Mouse (Mus musculus): ENCODE results near the gene Hnf4a.

Gene Hnf4a

GRCm38 (mm10) chr2:163593636-163594282, 87.2 kb downstream of the Hnf4a start:
- no peak for DNase-seq (ENCODE audit: low spot score)

GRCm38 (mm10) chr2:163595119-163595518, 88.5 kb downstream of the Hnf4a start:
- no peak for DNase-seq (ENCODE audit: low spot score)

DNA sequence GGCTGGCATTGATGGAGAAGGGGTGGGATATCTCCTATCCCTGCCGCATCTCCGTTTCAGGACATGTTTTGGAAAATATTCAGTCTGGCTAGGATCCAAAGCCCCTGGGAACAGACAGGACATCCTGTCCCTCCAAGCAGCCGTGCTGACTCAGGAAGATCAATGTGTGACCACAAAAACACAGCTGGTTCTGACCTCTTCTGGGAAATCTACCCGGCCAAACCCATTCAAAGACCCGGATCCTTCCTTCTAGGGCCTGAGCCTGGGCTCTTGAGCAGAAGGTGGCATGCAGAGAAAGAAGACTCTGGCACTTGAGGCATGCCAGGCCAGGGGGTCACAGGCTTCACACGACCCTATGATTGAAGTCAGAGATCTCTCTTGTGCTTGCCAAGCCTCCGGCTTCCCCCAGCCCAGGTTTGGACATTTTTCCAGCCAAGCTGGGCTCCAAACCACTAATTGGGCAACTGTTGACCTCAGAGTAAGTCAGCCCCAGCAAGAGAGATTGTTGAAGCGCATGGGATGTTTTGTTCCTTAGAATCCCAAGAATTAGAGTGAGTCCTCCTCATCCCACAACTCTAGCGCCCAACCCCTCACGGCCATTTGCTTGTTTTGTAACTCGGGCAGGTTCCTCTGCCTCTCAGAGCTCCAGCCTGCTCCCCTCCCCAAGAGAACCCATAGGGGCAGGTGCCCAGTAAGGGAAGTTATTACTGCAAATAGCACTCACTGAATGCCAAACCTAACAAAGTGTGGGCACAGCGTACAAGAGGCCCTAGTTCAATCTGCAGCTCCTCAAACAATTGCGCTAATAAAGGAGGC, 89.7 kb downstream of the Hnf4a start:
- no peak for DNase-seq (ENCODE audit: low spot score)

DNA sequence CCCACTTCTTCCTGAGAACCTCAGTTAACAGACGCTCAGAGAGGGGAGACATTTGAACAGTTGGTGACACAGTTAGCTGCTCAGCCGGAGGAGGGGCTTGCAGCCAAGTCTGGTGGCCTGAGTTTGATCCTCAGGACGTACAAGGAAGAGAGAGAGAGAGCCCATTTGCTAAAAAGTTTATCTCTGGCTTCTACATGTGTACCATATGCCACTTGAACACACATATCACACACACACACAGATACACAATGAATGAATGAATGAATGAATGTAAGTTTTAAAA, 90.2 kb downstream of the Hnf4a start:
- no peak for DNase-seq (ENCODE audit: low spot score)

DNA sequence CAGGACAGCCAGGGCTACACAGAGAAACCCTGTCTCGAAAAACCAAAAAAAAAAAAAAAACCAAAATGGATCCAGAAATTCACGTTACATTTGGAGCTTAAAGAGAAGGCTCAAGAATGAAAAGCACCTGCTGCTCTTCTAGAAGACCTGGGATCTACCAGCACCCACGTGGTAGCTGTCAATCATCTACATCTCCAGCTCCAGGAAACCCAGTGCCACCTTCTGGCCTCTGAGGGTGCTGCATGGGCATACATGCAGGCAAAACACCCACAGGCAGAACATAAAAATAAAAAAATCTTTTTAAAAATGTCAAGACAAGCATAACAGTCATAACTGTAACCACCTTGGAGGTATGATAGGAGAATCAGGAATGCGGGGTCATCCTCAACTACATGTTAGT, 91.1 kb downstream of the Hnf4a start:
- DNase-seq (ENCODE audit: low spot score) = no peak

GRCm38 (mm10) chr2:163599226-163599625, 92.6 kb downstream of the Hnf4a start:
- no peak for DNase-seq (ENCODE audit: low spot score)

DNA sequence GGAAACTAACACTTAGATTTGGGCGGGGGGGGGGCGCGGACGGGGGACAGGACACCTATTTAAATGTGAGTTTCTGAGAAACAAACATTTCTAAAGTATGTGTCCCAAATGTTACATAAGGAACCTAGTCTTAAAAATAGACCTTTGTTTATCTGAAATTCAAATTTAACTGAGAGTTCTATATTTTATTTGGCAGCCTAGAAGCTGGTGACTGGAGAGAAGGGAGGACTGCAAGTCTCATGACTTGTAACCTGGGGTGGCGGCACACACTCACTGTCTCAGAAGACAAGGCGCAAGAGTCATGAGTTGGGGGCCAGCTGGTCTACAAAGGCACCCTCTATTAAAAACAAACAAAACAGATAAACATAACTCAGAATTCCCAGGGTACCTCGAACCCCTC, 94.5 kb downstream of the Hnf4a start:
- no peak for DNase-seq (ENCODE audit: low spot score)

DNA sequence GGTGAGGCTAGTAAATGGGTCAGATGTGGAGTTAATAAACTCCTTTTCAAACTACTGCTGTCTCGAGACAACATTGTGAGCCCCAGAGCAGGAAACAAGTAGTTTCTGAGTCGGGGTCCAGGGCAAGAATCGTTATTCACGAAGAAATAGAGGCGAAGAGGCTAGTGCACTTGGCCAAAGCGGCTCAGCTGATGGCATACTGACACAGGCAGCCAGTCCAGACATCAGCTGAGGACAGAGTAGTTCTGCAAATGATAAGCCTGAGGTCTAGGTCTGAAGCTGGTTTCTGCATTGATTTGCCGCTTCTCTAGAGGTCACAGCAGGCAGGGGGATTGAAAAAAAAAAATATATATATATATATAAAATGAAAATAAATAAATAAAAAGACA, 95.1 kb downstream of the Hnf4a start:
- DNase-seq (ENCODE audit: low spot score) = no peak

- peak; percentile 72 for DNase-seq (ENCODE audit: low spot score)
Observed at GRCm38 (mm10) chr2:163602101-163602971, 95.7 kb downstream of the Hnf4a start, which contains the start of gene Ttpal. TSS of gene Ttpal (plus strand) at chr2:163602314.

- no peak for DNase-seq (ENCODE audit: low spot score)
Observed at GRCm38 (mm10) chr2:163606161-163606560, 99.6 kb downstream of the Hnf4a start.

GRCm38 (mm10) chr2:163608008-163608407, 101.4 kb downstream of the Hnf4a start:
- DNase-seq (ENCODE audit: low spot score) = no peak

GRCm38 (mm10) chr2:163609281-163609975, 102.8 kb downstream of the Hnf4a start:
- DNase-seq (ENCODE audit: low spot score) = no peak

- DNase-seq (ENCODE audit: low spot score) = no peak
Observed at GRCm38 (mm10) chr2:163611176-163611575, 104.6 kb downstream of the Hnf4a start.

GRCm38 (mm10) chr2:163613206-163613605, 106.6 kb downstream of the Hnf4a start:
- no peak for DNase-seq (ENCODE audit: low spot score)

GRCm38 (mm10) chr2:163613990-163614389, 107.4 kb downstream of the Hnf4a start:
- DNase-seq (ENCODE audit: low spot score) = no peak

GRCm38 (mm10) chr2:163615401-163615800, 108.8 kb downstream of the Hnf4a start:
- no peak for DNase-seq (ENCODE audit: low spot score)

DNA sequence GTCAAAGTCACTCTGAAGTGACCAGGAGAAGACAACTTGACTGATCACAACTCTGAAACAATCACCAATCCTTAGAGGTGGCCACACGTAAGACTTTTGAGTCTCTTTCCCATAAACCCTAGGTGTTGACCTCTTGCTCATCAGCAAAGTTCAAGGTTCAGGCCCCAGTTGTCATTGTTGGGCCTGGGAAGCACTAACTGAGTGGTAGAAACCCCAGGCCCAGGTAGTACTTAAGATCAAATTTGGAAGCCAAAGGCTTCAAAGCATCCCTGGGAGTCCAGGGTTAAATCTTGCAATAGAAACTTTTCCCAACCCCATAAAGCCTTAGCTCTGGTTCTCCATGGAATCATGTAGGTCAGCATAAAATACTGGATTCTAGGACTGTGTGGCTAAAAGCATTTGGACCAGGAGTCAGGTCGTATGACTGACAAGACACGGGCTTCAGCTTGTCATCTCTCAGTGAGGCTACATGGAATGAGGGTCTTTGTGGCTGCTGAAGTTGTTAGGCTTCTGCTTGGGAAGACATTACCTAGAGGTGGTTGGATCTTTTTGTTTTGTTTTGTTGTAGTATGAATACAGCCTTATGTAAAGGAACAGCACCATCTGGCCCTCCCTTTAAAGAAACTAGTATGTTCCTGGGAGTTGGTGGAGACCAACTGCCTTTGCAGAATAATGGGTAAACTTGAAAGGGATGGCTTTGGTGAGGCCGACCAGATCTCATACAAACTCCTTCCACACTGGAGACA, 109.5 kb downstream of the Hnf4a start:
- DNase-seq (ENCODE audit: low spot score) = no peak

DNA sequence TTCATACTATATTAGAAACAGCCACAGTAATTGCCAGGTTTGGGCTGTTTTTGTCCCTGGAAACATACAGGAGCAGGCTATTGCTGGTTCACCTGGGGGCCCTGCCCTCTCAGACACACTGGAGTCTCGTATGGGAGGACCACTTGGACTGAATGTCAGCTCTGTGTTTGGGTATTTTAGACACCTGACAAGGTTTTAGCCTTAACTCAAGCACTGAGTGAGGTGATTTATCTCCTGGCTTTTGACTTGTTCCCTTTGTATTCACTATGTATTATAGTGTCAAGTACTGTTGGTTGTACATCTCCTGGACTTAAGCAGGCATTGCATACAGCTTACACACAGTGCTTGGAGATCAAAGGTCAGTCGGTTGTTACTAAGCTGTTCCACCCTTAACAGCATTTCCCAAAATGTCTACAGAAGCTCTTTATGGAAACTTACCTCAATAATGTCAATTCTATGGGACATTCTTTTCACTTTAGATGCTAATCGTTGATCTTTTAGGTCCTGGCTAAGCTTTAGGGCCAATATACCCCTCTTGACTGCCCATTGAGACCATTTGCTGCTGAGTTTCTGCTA, 110.1 kb downstream of the Hnf4a start:
- no peak for DNase-seq (ENCODE audit: low spot score)

- DNase-seq (ENCODE audit: low spot score) = no peak
Observed at GRCm38 (mm10) chr2:163617232-163617863, 110.7 kb downstream of the Hnf4a start.

DNA sequence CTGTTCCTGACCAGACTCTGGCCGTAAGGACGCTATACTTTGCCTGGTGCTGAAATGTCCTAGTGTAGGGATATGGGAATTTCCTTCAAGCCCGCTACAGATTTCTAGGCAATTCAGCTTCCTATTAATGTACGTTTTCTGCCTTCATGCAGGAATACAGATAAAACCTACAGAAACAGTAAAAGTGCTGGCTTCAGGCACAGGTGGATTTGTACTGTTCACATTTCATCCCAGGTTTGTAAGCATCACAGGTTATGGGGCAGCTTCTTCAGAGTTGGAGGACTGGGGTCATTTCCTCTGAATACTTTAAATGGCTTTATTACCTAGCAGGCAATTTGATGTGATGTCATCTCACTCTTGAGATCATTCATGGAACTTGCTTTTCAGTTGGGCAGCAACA, 111.3 kb downstream of the Hnf4a start:
- no peak for DNase-seq (ENCODE audit: low spot score)

DNA sequence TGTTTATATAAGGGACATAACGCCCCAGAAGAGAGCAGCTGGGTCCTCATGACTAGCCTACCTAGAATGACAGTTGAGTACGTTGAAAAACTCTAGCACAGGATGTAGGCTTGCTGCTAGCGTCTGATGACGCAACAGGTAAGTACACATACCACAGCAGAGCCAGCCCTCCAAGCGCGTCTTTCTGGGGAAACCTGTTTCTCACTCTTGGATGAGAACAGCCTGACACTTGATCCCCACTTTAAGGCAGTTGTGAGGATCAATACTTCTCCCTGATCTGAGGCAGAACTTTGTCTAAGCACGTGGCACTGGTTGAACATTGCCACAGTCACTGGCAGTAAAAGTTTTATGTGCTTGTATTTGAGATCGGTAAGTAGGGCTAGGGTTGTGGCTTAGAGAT, 113.8 kb downstream of the Hnf4a start:
- DNase-seq (ENCODE audit: low spot score) = no peak

Data from ovary, postnatal 10 days (tissue).